Mouse (Mus musculus): ENCODE data around the gene Ctdnep1.

Ctdnep1 gene

GRCm38 (mm10) chr11:70030651-70031320 is 49.8 kb downstream of the Ctdnep1 start:
- DNase-seq: no peak

- DNase-seq: no peak
Measured at GRCm38 (mm10) chr11:70031321-70031670, 50.3 kb downstream of the Ctdnep1 start.

GRCm38 (mm10) chr11:70038174-70038573 is 57.2 kb downstream of the Ctdnep1 start:
- DNase-seq: no peak

- DNase-seq: no peak
Measured at GRCm38 (mm10) chr11:70039631-70040030, 58.7 kb downstream of the Ctdnep1 start.

- DNase-seq: no peak
Measured at GRCm38 (mm10) chr11:70040184-70040583, 59.2 kb downstream of the Ctdnep1 start.

All from cerebellum, postnatal 10 days (tissue).